Mouse (Mus musculus) hindbrain, postnatal 0 days (tissue): ENCODE measurements at regions not wholly inside any gene's neighbourhood (a gene's known extent, or its start where the extent isn't known, plus 50 kb on each side); places are given as distances from the start of the nearest gene placed in this dataset.

Experiments
- ATAC-seq: fragments of 200-750 bp; cut with Nextera tagmentation; 2 replicates; pipeline ENCODE4 v1.8.0; 2017; ENCODE audit warnings: mild to moderate bottlenecking, moderate TSS enrichment, moderate library complexity
- DNase-seq: peaks from one replicate; pipeline ENCODE4 v3.0.0-alpha.2; 2015; ENCODE audit warnings: low spot score
- H3K27ac ChIP-seq: fragments of 300-500 bp; sonication (generic); 2 replicates; pipeline ENCODE4 v1.5.1; 2014; ENCODE audit warnings: mild to moderate bottlenecking
- H3K27me3 ChIP-seq: fragments of 300-500 bp; sonication (generic); 2 replicates; pipeline ENCODE4 v1.6.1; 2014; ENCODE audit warnings: low read length, mixed read lengths; ENCODE audit not compliant: insufficient read depth
- H3K36me3 ChIP-seq: fragments of 300-500 bp; sonication (generic); 2 replicates; pipeline ENCODE4 v1.6.1; 2014; ENCODE audit warnings: low read length, mixed read lengths; ENCODE audit not compliant: insufficient read depth
- H3K4me1 ChIP-seq: fragments of 300-500 bp; sonication (generic); 2 replicates; pipeline ENCODE4 v1.6.1; 2014; ENCODE audit warnings: antibody characterized with exemption, low read length, mixed read lengths; ENCODE audit not compliant: insufficient read depth
- H3K4me2 ChIP-seq: fragments of 300-500 bp; sonication (generic); 2 replicates; pipeline ENCODE4 v1.6.1; 2014; ENCODE audit warnings: low read depth, mild to moderate bottlenecking, low read length, moderate library complexity, mixed read lengths
- H3K4me3 ChIP-seq: fragments of 300-500 bp; sonication (generic); 2 replicates; pipeline ENCODE4 v1.5.1; 2014; ENCODE audit warnings: low read length
- H3K9ac ChIP-seq: fragments of 300-500 bp; sonication (generic); replicated peaks from 2 replicates; pipeline ENCODE4 v1.6.1; 2014; ENCODE audit warnings: mild to moderate bottlenecking, low read length, moderate library complexity, mixed read lengths
- H3K9me3 ChIP-seq: fragments of 300-500 bp; sonication (generic); 2 replicates; pipeline ENCODE4 v1.6.1; 2016; ENCODE audit warnings: low read length, mixed read lengths
- CTCF ChIP-seq: IDR thresholded peaks from 2 replicates; pipeline ENCODE4 v1.5.1; 2016; ENCODE audit warnings: antibody characterized with exemption, control low read depth, low read depth
- WGBS: fragments of 180-500 bp; shearing (Covaris S2); extraction: QIAGEN DNeasy Blood & Tissue Kit; methylation state at CpG from one replicate; pipeline ENCODE4 v1.1.7; 2014; 5-methylcytosine and 5-hydroxymethylcytosine counted together

GRCm38 (mm10) chr19:14685628-14686027 lies 87.8 kb upstream of the Tle4 start:
- ATAC-seq = no peak
- WGBS = 97% methylated on average over 1 of the region's 1 CpGs
- no peak for TF ChIP-seq CTCF

GRCm38 (mm10) chr19:14684669-14685068 lies 86.8 kb upstream of the Tle4 start:
- H3K9ac ChIP-seq = no peak overlapping the region
- no peaks in the 10 kb centered on the region for H3K36me3 ChIP-seq
- DNase-seq = no peak
- ATAC-seq = no peak
- no peaks in the 10 kb centered on the region for H3K27me3 ChIP-seq
- no peaks in the 10 kb centered on the region for H3K4me1 ChIP-seq
- no peak for TF ChIP-seq CTCF
- H3K9me3 ChIP-seq = no peaks in the 10 kb centered on the region
- H3K27ac ChIP-seq = no peak overlapping the region
- no peak overlapping the region for H3K4me3 ChIP-seq
- no peak overlapping the region for H3K4me2 ChIP-seq
- 91% methylated on average over 3 of the region's 3 CpGs for WGBS

More at GRCm38 (mm10) chr19:14685628-14686027, 87.8 kb upstream of the Tle4 start:
- Histone ChIP-seq H3K4me1 (no peaks in the 10 kb centered on the region), H3K9me3 (no peaks in the 10 kb centered on the region), H3K27me3 (no peaks in the 10 kb centered on the region), H3K4me2 (no peak overlapping the region), H3K9ac (no peak overlapping the region), H3K27ac (no peak overlapping the region), H3K4me3 (no peak overlapping the region), H3K36me3 (no peaks in the 10 kb centered on the region)
- no peak for DNase-seq

- no peak for TF ChIP-seq CTCF
- WGBS = 84% methylated on average over 11 of the region's 11 CpGs
- H3K36me3 ChIP-seq = no peaks in the 10 kb centered on the region
- H3K4me1 ChIP-seq = no peaks in the 10 kb centered on the region
- H3K4me2 ChIP-seq = no peak overlapping the region
- H3K4me3 ChIP-seq = no peak overlapping the region
- H3K27me3 ChIP-seq = no peaks in the 10 kb centered on the region
- no peak for DNase-seq
- H3K9ac ChIP-seq = no peak overlapping the region
- ATAC-seq = no peak
- H3K9me3 ChIP-seq = no peaks in the 10 kb centered on the region
- H3K27ac ChIP-seq = no peak overlapping the region
Observed at GRCm38 (mm10) chr19:14681306-14681705, 83.5 kb upstream of the Tle4 start.

DNA sequence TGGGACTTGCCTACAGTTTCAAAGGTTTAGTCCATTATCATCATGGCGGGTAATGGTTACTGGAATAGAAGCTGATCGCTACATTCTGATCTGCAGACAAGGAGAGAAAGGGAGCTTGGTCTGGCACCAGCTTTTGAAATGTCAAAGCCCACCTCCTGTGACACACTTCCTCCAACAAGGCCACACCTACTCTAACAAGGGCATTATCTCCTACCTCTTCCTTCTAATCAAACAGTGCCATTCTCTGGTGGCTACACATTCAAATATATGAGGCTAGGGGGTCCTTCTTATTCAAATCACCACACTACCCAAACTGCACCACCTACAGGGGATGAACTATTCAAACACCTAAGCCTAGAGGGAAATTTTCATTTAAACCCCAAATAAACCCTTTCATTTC lies 81.9 kb upstream of the Tle4 start:
- no peak overlapping the region for H3K9ac ChIP-seq
- H3K27ac ChIP-seq = no peak overlapping the region
- H3K27me3 ChIP-seq = no peaks in the 10 kb centered on the region
- ATAC-seq (no peak), DNase-seq (no peak)
- TF ChIP-seq CTCF = no peak
- H3K4me3 ChIP-seq = no peak overlapping the region
- 98% methylated on average over 2 of the region's 2 CpGs for WGBS
- H3K4me2 ChIP-seq = no peak overlapping the region
- H3K9me3 ChIP-seq = no peaks in the 10 kb centered on the region
- no peaks in the 10 kb centered on the region for H3K36me3 ChIP-seq
- no peaks in the 10 kb centered on the region for H3K4me1 ChIP-seq

DNA sequence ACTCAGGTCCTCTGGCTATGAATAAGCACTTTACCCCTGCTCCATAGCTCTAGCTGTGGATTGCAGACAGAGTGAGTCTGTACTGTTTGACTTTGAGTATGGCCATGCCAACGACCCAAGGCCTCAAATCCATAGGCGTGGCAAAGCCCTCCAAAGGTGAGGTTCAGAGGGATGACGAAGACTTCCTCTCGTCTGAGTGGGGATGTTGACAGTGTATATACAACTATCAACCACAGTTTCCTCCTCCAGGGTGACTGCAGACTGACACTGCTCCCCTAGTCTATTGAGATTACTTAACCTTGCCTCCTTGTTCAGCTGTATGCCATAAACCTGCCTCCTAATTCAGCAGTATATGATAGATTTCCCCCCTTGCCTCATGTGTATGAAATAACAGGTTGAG lies 80.7 kb upstream of the Tle4 start:
- Histone ChIP-seq H3K4me2 (no peak overlapping the region), H3K9ac (no peak overlapping the region), H3K27me3 (no peaks in the 10 kb centered on the region), H3K4me3 (no peak overlapping the region), H3K9me3 (no peaks in the 10 kb centered on the region), H3K36me3 (no peaks in the 10 kb centered on the region), H3K4me1 (no peaks in the 10 kb centered on the region), H3K27ac (no peak overlapping the region)
- no peak for TF ChIP-seq CTCF
- 95% methylated on average over 4 of the region's 4 CpGs for WGBS
- ATAC-seq = no peak
- DNase-seq = no peak

DNA sequence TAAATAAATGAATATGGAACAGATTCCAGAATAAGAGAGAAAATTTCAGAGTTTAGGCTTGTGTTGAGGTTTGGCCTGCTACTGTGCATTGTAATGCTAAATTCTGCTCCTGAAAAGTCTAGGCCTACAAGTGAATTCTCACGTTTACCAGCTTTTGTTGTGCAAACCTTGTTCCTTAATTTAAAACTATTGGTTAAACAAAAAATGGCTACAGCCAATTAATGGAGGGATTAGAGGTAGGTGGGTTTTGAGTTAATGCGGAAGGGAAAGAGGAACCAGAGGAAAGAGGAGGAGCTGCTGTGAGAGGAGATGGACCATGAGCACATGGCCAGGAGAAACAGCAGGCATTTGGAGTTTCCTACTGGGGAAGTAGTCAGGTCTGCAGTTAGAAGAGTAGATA lies 79.1 kb upstream of the Tle4 start:
- ATAC-seq = no peak

GRCm38 (mm10) chr19:14670821-14671104 lies 72.9 kb upstream of the Tle4 start:
- DNase-seq (peak; percentile 38), ATAC-seq (peak; percentile 68; the same call in 1 of the 2 replicates)
- H3K36me3 ChIP-seq = no peaks in the 10 kb centered on the region

More for the DNA sequence above, 79.1 kb upstream of the Tle4 start:
- H3K27ac ChIP-seq = no peak overlapping the region
- no peaks in the 10 kb centered on the region for H3K27me3 ChIP-seq
- H3K9me3 ChIP-seq = no peaks in the 10 kb centered on the region
- no peak for DNase-seq
- no peaks in the 10 kb centered on the region for H3K36me3 ChIP-seq
- TF ChIP-seq CTCF = no peak
- H3K4me1 ChIP-seq = no peaks in the 10 kb centered on the region
- WGBS = 50% methylated on average over 2 of the region's 2 CpGs
- no peak overlapping the region for H3K4me2 ChIP-seq
- H3K9ac ChIP-seq = no peak overlapping the region
- no peak overlapping the region for H3K4me3 ChIP-seq

More at GRCm38 (mm10) chr19:14670821-14671104, 72.9 kb upstream of the Tle4 start:
- TF ChIP-seq CTCF = no peak
- no peak overlapping the region for H3K4me2 ChIP-seq
- H3K9ac ChIP-seq = no peak overlapping the region
- no peaks in the 10 kb centered on the region for H3K27me3 ChIP-seq
- H3K9me3 ChIP-seq = no peaks in the 10 kb centered on the region
- no peak overlapping the region for H3K4me3 ChIP-seq
- no peak overlapping the region for H3K27ac ChIP-seq
- H3K4me1 ChIP-seq = no peaks in the 10 kb centered on the region
